In genomic region chr17:29313300-29313699, GRCm38 (mm10) we compare ENCODE assay signal across 17 mouse cellular contexts. TPM values are rescaled to one million over a fixed set of nuclear protein-coding genes. Genes with fewer than 3 reads are reported as not detected.
DNase-seq lines count a peak whose midpoint lies in the region; ATAC-seq and TF ChIP-seq lines count a peak whose summit lies in the region.
"Had no signal": no experiment of that assay in that cellular context is flagged by ENCODE, and none has a peak within 500 bp of the region (broad histone marks: within the 10 kb centered on the region; RNA-seq: fewer than 3 reads in every experiment).

No protein-coding gene starts in this region.

- no peak for TF ChIP-seq EP300 in stomach, postnatal 0 days (optimal IDR thresholded peaks at IDR 0.05)

- no peak for ATAC-seq in hindbrain, postnatal 0 days
- ATAC-seq in stomach, postnatal 0 days (ENCODE audit: low FRiP score, low TSS enrichment) = no peak

- H3K4me2 ChIP-seq in hindbrain, postnatal 0 days (ENCODE audit: low read depth, low read length) = no peak overlapping the region
- no peak overlapping the region for H3K4me2 ChIP-seq in stomach, postnatal 0 days (replicated peaks; ENCODE audit: low read depth)
- H3K4me2 ChIP-seq: embryonic facial prominence, embryonic 12.5 days; hindbrain, embryonic 13.5 days; limb, embryonic 13.5 days; neural tube, embryonic 12.5 days had no signal

- no peaks in the 10 kb centered on the region for H3K36me3 ChIP-seq in hindbrain, postnatal 0 days (ENCODE audit: insufficient read depth, low read length)
- H3K36me3 ChIP-seq in hindbrain, embryonic 10.5 days = no peaks in the 10 kb centered on the region
- no peaks in the 10 kb centered on the region for H3K36me3 ChIP-seq in thymus, adult 2 months (ENCODE audit: control insufficient read depth, insufficient read depth, low read length)
- no peaks in the 10 kb centered on the region for H3K36me3 ChIP-seq in stomach, postnatal 0 days (ENCODE audit: control insufficient read depth, insufficient read depth, low read length)
- H3K36me3 ChIP-seq: embryonic facial prominence, embryonic 12.5 days; heart, embryonic 10.5 days; hindbrain, embryonic 13.5 days; limb, embryonic 13.5 days; neural tube, embryonic 12.5 days had no signal

- no peak overlapping the region for H3K4me3 ChIP-seq in hindbrain, postnatal 0 days (ENCODE audit: low read length)
- no peak overlapping the region for H3K4me3 ChIP-seq in hindbrain, embryonic 10.5 days
- H3K4me3 ChIP-seq in thymus, adult 2 months (ENCODE audit: control insufficient read depth, insufficient read depth, low read length) = no peak overlapping the region
- no peak overlapping the region for H3K4me3 ChIP-seq in stomach, postnatal 0 days (ENCODE audit: low read depth, low read length)
- H3K4me3 ChIP-seq: embryonic facial prominence, embryonic 12.5 days; heart, embryonic 10.5 days; hindbrain, embryonic 13.5 days; limb, embryonic 13.5 days; neural tube, embryonic 12.5 days had no signal

- DNase-seq in hindbrain, postnatal 0 days (ENCODE audit: low spot score) = no peak
- DNase-seq in hindbrain, embryonic 10.5 days (ENCODE audit: low spot score) = no peak
- peak; percentile 11 for DNase-seq in thymus, postnatal 0 days (ENCODE audit: low spot score)
- no peak for DNase-seq in thymus, adult 2 months
- DNase-seq in adipocyte (ENCODE audit: low spot score) = peak; percentile 28
- no peak for DNase-seq in stomach, postnatal 0 days (ENCODE audit: low spot score)
- DNase-seq in retina, postnatal 1 day = no peak
- DNase-seq in adrenal gland, postnatal 4 days (ENCODE audit: low spot score in 2 of 2) = no peak
- DNase-seq: cerebellum, postnatal 25 days; lung, postnatal 36 days; midbrain, embryonic 14.5 days; thymus, postnatal 14 days had no signal

- no peaks in the 10 kb centered on the region for H3K9me3 ChIP-seq in hindbrain, postnatal 0 days (ENCODE audit: low read length)
- peaks cover 3% of the 10 kb centered on the region; the same call in 1 of the 2 replicates for H3K9me3 ChIP-seq in hindbrain, embryonic 10.5 days
- no peaks in the 10 kb centered on the region for H3K9me3 ChIP-seq in stomach, postnatal 0 days (ENCODE audit: control insufficient read depth, low read length)
- H3K9me3 ChIP-seq: hindbrain, embryonic 13.5 days; limb, embryonic 13.5 days; neural tube, embryonic 12.5 days had no signal

- H3K9ac ChIP-seq in hindbrain, postnatal 0 days (replicated peaks; ENCODE audit: low read length) = no peak overlapping the region
- no peak overlapping the region for H3K9ac ChIP-seq in stomach, postnatal 0 days (ENCODE audit: low read length)
- H3K9ac ChIP-seq: embryonic facial prominence, embryonic 12.5 days; hindbrain, embryonic 13.5 days; limb, embryonic 13.5 days; neural tube, embryonic 12.5 days had no signal

- TF ChIP-seq CTCF in hindbrain, postnatal 0 days (IDR thresholded peaks at IDR 0.05; ENCODE audit: low read depth) = peak; percentile 30; the same call in 1 of the 2 replicates
- no peak for TF ChIP-seq CTCF in thymus, adult 2 months (IDR thresholded peaks at IDR 0.05; ENCODE audit: borderline replicate concordance, control insufficient read depth, extremely low read depth, insufficient read depth, low read length, poor library complexity)
- peak; percentile 49 for TF ChIP-seq CTCF in stomach, postnatal 0 days (IDR thresholded peaks at IDR 0.05; ENCODE audit: low read depth)

- no peaks in the 10 kb centered on the region for H3K4me1 ChIP-seq in hindbrain, postnatal 0 days (ENCODE audit: insufficient read depth, low read length)
- H3K4me1 ChIP-seq in hindbrain, embryonic 10.5 days (replicated peaks) = peaks cover 30% of the 10 kb centered on the region
- no peaks in the 10 kb centered on the region for H3K4me1 ChIP-seq in thymus, adult 2 months (replicated peaks; ENCODE audit: control insufficient read depth, insufficient read depth, low read length)
- no peaks in the 10 kb centered on the region for H3K4me1 ChIP-seq in stomach, postnatal 0 days (replicated peaks; ENCODE audit: control insufficient read depth, insufficient read depth)
- H3K4me1 ChIP-seq: neural tube, embryonic 12.5 days had no signal

- TF ChIP-seq POLR2A in thymus, adult 2 months (IDR thresholded peaks at IDR 0.05; ENCODE audit: control insufficient read depth, extremely low read depth, insufficient read depth, low read length, poor library complexity) = no peak

- H3K27ac ChIP-seq in hindbrain, postnatal 0 days = no peak overlapping the region
- H3K27ac ChIP-seq in hindbrain, embryonic 10.5 days = no peak overlapping the region
- H3K27ac ChIP-seq in thymus, adult 2 months (ENCODE audit: control insufficient read depth, insufficient read depth, low read length) = no peak overlapping the region
- no peak overlapping the region for H3K27ac ChIP-seq in stomach, postnatal 0 days (replicated peaks)
- H3K27ac ChIP-seq: embryonic facial prominence, embryonic 12.5 days; heart, embryonic 10.5 days; hindbrain, embryonic 13.5 days; limb, embryonic 13.5 days; neural tube, embryonic 12.5 days had no signal

- no peaks in the 10 kb centered on the region for H3K27me3 ChIP-seq in hindbrain, postnatal 0 days (ENCODE audit: insufficient read depth, low read length)
- no peaks in the 10 kb centered on the region for H3K27me3 ChIP-seq in hindbrain, embryonic 10.5 days (ENCODE audit: insufficient read depth, poor library complexity, severe bottlenecking)
- no peaks in the 10 kb centered on the region for H3K27me3 ChIP-seq in thymus, adult 2 months (ENCODE audit: control insufficient read depth, insufficient read depth, low read length)
- no peaks in the 10 kb centered on the region for H3K27me3 ChIP-seq in stomach, postnatal 0 days (ENCODE audit: control insufficient read depth, insufficient read depth, low read length)
- H3K27me3 ChIP-seq: embryonic facial prominence, embryonic 12.5 days; hindbrain, embryonic 13.5 days; limb, embryonic 13.5 days; neural tube, embryonic 12.5 days had no signal

RNA-seq across cellular contexts. Expression of gene Pi16, which starts 4.2 kb away (rescaled TPM):
- total RNA-seq in hindbrain, postnatal 0 days (2014; rRNA removed) = 2.3 and 2.8 TPM in 2 replicates
- polyA plus RNA-seq in hindbrain, postnatal 0 days (2015; fragmentation: Nextera tagmentation; extraction: Ambion mirVana) = 1.7 and 2.3 TPM in 2 replicates
- 0.71 and 1.1 TPM in 2 replicates for polyA plus RNA-seq in hindbrain, embryonic 10.5 days (2016; fragmentation: Nextera tagmentation; extraction: Ambion mirVana)
- 3.7 and 4.4 TPM in 2 replicates for polyA plus RNA-seq in thymus, postnatal 0 days (2015; fragmentation: Nextera tagmentation; extraction: Ambion mirVana)
- 22.7 and 24.5 TPM in 2 replicates for polyA plus RNA-seq in thymus, adult 2 months (2012; rRNA removed)
- polyA plus RNA-seq in stomach, postnatal 0 days (2015; fragmentation: Nextera tagmentation; extraction: Ambion mirVana) = 1.3 TPM in 2 replicates
- total RNA-seq in adrenal gland, postnatal 4 days (2021) = 10 to 100 TPM; 11.3 to 13.3 TPM

RNA-seq across cellular contexts. Expression of gene Mtch1, which starts 34.4 kb away (rescaled TPM):
- 622 and 633 TPM in 2 replicates for total RNA-seq in hindbrain, postnatal 0 days (2014; rRNA removed)
- 464 and 500 TPM in 2 replicates for polyA plus RNA-seq in hindbrain, postnatal 0 days (2015; fragmentation: Nextera tagmentation; extraction: Ambion mirVana)
- 338 and 391 TPM in 2 replicates for polyA plus RNA-seq in hindbrain, embryonic 10.5 days (2016; fragmentation: Nextera tagmentation; extraction: Ambion mirVana)
- 144 and 154 TPM in 2 replicates for polyA plus RNA-seq in thymus, postnatal 0 days (2015; fragmentation: Nextera tagmentation; extraction: Ambion mirVana)
- polyA plus RNA-seq in thymus, adult 2 months (2012; rRNA removed) = 332 and 354 TPM in 2 replicates
- 189 and 201 TPM in 2 replicates for polyA plus RNA-seq in stomach, postnatal 0 days (2015; fragmentation: Nextera tagmentation; extraction: Ambion mirVana)
- total RNA-seq in adrenal gland, postnatal 4 days (2021) = 100 to 1,000 TPM; 309 to 341 TPM

RNA-seq across cellular contexts. Expression of gene BC004004, which starts 44.7 kb away (rescaled TPM):
- 181 and 262 TPM in 2 replicates for total RNA-seq in hindbrain, postnatal 0 days (2014; rRNA removed)
- 139 and 145 TPM in 2 replicates for polyA plus RNA-seq in hindbrain, postnatal 0 days (2015; fragmentation: Nextera tagmentation; extraction: Ambion mirVana)
- 58.7 and 68.6 TPM in 2 replicates for polyA plus RNA-seq in hindbrain, embryonic 10.5 days (2016; fragmentation: Nextera tagmentation; extraction: Ambion mirVana)
- polyA plus RNA-seq in thymus, postnatal 0 days (2015; fragmentation: Nextera tagmentation; extraction: Ambion mirVana) = 92.2 and 95.2 TPM in 2 replicates
- polyA plus RNA-seq in thymus, adult 2 months (2012; rRNA removed) = 46.0 and 61.3 TPM in 2 replicates
- 91.2 and 97.2 TPM in 2 replicates for polyA plus RNA-seq in stomach, postnatal 0 days (2015; fragmentation: Nextera tagmentation; extraction: Ambion mirVana)
- 100 to 1,000 TPM; 115 to 116 TPM for total RNA-seq in adrenal gland, postnatal 4 days (2021)

RNA-seq across cellular contexts. Expression of gene Fgd2, which starts 47.4 kb away (rescaled TPM):
- total RNA-seq in hindbrain, postnatal 0 days (2014; rRNA removed) = 14.7 and 19.1 TPM in 2 replicates
- polyA plus RNA-seq in hindbrain, postnatal 0 days (2015; fragmentation: Nextera tagmentation; extraction: Ambion mirVana) = 10.3 and 10.9 TPM in 2 replicates
- 5.9 and 7.5 TPM in 2 replicates for polyA plus RNA-seq in hindbrain, embryonic 10.5 days (2016; fragmentation: Nextera tagmentation; extraction: Ambion mirVana)
- polyA plus RNA-seq in thymus, postnatal 0 days (2015; fragmentation: Nextera tagmentation; extraction: Ambion mirVana) = 6.8 and 7.2 TPM in 2 replicates
- polyA plus RNA-seq in thymus, adult 2 months (2012; rRNA removed) = 40.0 and 56.0 TPM in 2 replicates
- polyA plus RNA-seq in stomach, postnatal 0 days (2015; fragmentation: Nextera tagmentation; extraction: Ambion mirVana) = 5.9 and 8.2 TPM in 2 replicates
- total RNA-seq in adrenal gland, postnatal 4 days (2021) = 1 to 10 TPM; 5.6 to 6.5 TPM

RNA-seq across cellular contexts. Expression of gene Ppil1, which starts 49.3 kb away (rescaled TPM):
- total RNA-seq in hindbrain, postnatal 0 days (2014; rRNA removed) = 72.6 and 81.4 TPM in 2 replicates
- polyA plus RNA-seq in hindbrain, postnatal 0 days (2015; fragmentation: Nextera tagmentation; extraction: Ambion mirVana) = 84.3 and 87.7 TPM in 2 replicates
- 173 and 211 TPM in 2 replicates for polyA plus RNA-seq in hindbrain, embryonic 10.5 days (2016; fragmentation: Nextera tagmentation; extraction: Ambion mirVana)
- 118 and 133 TPM in 2 replicates for polyA plus RNA-seq in thymus, postnatal 0 days (2015; fragmentation: Nextera tagmentation; extraction: Ambion mirVana)
- 57.1 and 65.9 TPM in 2 replicates for polyA plus RNA-seq in thymus, adult 2 months (2012; rRNA removed)
- polyA plus RNA-seq in stomach, postnatal 0 days (2015; fragmentation: Nextera tagmentation; extraction: Ambion mirVana) = 64.6 and 65.9 TPM in 2 replicates
- total RNA-seq in adrenal gland, postnatal 4 days (2021) = 10 to 100 TPM; 31.2 to 33.2 TPM

Comparison
In these comparisons a context has a peak if more than half of its experiments do, and no peak if none do; other contexts are left out.
1. DNase-seq: peak in thymus, postnatal 0 days (single experiment) and adipocyte (single experiment); none in hindbrain, postnatal 0 days (single experiment), hindbrain, embryonic 10.5 days (single experiment), thymus, adult 2 months (single experiment), stomach, postnatal 0 days (single experiment), retina, postnatal 1 day (single experiment) and adrenal gland, postnatal 4 days (0 of 2).